Mouse (Mus musculus): ENCODE results near the gene Sec23a.

Sec23a gene

GRCm38 (mm10) chr12:59011844-59012709 lies at the start of gene Sec23a:
TSS of gene Sec23a (minus strand) at chr12:59012017.
- in situ Hi-C loops (cut with MboI, MseI), result loop anchor here in 1 of 2 experiments (5.0 to 10.0 kb wide), 2 partner anchors 53 to 205 kb away; partner anchors contain the start of genes Fbxo33, Pnn and Trappc6b

DNA sequence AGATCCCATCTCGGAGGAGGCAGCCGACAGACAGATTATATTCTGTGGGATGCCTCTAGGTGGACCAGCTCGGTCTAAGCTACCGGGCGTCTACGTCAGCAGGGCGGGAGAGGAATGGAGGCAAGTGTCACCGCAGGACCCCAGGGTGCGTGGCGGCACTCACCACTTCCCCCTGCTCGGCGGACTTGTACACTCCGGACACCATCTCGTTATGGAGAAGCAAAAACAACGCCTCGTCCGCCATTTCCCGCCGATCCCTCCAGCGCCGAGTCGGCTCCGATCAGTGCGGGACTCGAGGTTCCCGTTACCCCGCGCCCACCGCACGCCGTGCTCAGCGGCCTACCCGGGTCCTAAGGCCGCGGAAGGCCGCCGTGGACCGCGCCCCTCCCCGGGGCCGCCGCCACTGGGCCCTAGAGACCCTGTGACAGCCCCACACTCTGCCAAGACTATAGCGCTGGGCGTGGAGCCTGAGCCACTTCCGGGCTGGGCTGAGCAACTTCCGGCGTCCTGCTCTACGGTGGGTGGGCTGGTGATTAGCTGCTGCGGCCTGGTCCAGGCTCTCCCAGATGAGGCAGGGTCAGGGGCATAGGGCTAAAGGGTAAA lies 49.3 kb upstream of the Sec23a start, which contains the start of gene Trappc6b:
Gene Trappc6b, minus strand, starts transcription at position 480 of the 603 bp plus-strand sequence.
- in situ Hi-C loops (cut with MboI, MseI), result loop anchor here in 1 of 2 experiments (10.0 kb wide), 1 partner anchor 46 kb away; the partner anchor contains the start of genes Gemin2 and Sec23a

- in situ Hi-C loops (cut with MboI, MseI), result loop anchor here in 1 of 2 experiments (10.0 kb wide), 1 partner anchor 46 kb away; the partner anchor contains the start of genes Gemin2 and Sec23a
Observed at GRCm38 (mm10) chr12:59060322-59060721, 48.5 kb upstream of the Sec23a start.

- in situ Hi-C loops (cut with MboI, MseI), result loop anchor here in 1 of 2 experiments (10.0 kb wide), 1 partner anchor 147 kb away; no protein-coding TSS in a partner anchor
Observed at GRCm38 (mm10) chr12:59058242-59058641, 46.4 kb upstream of the Sec23a start.

DNA sequence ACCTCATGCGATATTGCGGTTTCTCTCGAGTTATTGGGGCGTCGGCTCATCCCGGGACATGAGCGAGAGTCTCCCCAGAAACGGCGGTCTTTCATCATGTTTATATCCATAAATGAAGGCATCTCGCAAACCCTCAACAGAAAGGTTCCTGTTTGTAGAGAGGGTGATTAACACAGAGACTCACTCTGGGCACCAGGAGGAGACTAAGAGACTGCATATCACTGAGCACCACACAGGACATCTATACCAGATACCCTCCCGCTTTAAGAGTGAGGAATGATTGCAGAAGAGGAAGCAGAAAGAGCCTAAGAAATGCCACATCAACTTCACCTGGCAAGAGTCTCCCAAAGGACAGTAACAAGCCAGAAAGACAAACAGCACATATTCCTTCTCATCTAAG lies 44.4 kb upstream of the Sec23a start:
- in situ Hi-C loops (cut with MboI, MseI), result loop anchor here in 1 of 2 experiments (10.0 kb wide), 1 partner anchor 149 kb away; no protein-coding TSS in a partner anchor

GRCm38 (mm10) chr12:59055196-59055850 lies 43.5 kb upstream of the Sec23a start:
- in situ Hi-C loops (cut with MboI, MseI), result loop anchor here in 1 of 2 experiments (10.0 kb wide), 1 partner anchor 149 kb away; no protein-coding TSS in a partner anchor

- in situ Hi-C loops (cut with MboI, MseI), result loop anchor here in 1 of 2 experiments (10.0 kb wide), 1 partner anchor 151 kb away; no protein-coding TSS in a partner anchor
Observed at GRCm38 (mm10) chr12:59053976-59054375, 42.2 kb upstream of the Sec23a start.

DNA sequence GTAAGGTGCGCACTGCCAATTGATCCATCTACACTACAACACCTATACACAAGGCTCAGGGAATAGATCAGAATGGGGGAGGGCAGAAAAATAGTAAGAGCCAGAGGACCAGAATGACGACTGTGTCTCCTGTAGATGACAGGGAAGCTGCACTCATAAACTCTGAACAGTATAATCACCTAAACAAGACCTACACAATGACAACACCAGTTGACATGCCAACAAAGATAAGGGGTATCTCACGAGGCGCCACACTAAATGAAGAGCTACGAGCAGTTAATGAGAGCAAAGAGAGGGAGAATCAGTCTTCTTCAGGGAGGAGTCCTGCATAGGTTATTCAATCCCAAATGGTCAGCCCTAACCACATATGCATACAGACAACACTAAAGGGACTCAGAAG lies 41.3 kb upstream of the Sec23a start:
- in situ Hi-C loops (cut with MboI, MseI), result loop anchor here in 1 of 2 experiments (10.0 kb wide), 1 partner anchor 152 kb away; no protein-coding TSS in a partner anchor

- in situ Hi-C loops (cut with MboI, MseI), result loop anchor here in 1 of 2 experiments (10.0 kb wide), 1 partner anchor 152 kb away; no protein-coding TSS in a partner anchor
Observed at GRCm38 (mm10) chr12:59052470-59052869, 40.7 kb upstream of the Sec23a start.

DNA sequence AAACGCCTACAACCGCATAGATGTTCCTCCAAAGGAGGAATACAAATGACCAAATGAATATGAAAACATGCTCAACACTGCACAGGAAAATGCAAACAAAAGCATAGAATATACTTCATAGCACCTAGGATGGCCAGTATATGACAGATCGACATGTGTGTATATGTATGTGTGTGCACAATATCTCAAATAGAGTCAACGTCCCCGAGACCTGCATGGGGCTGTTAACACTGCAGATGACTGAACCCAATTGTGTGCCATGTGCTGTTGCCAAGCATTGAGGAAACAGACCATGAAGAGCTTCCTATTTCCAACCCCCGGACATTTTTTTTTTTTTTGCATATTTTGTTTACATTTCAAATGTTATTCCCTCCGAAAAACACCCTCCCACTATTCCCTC lies 29.0 kb upstream of the Sec23a start:
- in situ Hi-C loops (cut with MboI, MseI), result no loop called here

GRCm38 (mm10) chr12:59039971-59040844 lies 28.4 kb upstream of the Sec23a start:
- in situ Hi-C loops (cut with MboI, MseI), result no loop called here

DNA sequence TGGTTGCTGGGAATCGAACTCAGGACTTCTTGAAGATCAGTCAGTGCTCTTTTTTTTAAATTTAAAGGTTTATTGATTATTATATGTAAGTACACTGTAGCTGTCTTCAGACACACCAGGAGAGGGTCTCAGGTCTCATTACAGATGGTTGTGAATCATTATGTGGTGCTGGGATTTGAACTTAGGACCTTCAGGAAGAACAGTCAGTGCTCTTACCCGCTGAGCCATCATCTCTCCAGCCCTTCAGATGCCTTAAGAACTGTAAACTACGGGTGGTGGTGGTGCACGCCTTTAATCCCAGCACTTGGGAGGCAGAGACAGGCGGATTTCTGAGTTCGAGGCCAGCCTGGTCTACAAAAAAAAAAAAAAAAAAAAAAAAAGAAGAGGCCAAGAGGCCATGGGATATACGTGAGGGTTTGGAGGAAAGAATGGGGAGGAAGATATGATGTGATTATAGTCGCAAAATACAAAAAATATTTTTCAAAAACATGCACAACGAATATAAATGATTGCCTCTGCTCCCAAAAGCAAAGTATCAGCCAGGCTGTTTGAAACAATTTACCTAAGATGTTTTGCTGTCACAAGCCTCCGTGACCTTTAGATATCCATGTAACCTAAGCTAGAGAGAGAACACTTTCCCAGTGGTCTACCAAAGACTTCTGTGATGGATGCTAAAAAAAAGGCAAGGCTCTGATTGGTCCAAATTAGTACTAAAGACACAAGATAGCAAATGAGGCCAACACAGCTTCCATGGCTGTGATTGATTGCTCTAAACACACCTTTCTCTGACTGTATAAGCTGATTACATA lies 27.5 kb upstream of the Sec23a start:
- in situ Hi-C loops (cut with MboI, MseI), result no loop called here

DNA sequence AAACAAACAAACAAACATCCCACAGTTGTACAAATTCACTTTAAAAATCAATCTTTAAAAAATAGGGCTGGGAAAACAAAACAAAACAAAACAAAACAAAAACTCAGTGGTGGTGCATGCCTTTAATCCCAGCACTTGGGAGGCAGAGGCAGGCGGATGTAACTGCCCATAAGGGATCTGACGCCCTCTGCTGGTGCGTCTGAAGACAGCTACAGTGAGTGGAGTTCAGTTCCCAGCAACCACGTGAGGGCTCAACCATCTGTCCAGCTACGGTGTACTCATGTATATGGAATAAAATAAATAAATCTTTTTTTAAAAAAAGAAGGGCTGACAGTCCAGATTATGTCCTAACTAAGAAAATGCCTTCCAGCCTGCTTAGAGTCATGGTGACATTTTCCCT lies 20.3 kb upstream of the Sec23a start:
- in situ Hi-C loops (cut with MboI, MseI), result no loop called here

GRCm38 (mm10) chr12:59021306-59021705 lies 9.5 kb upstream of the Sec23a start:
- in situ Hi-C loops (cut with MboI, MseI), result no loop called here

GRCm38 (mm10) chr12:59019891-59020290 lies 8.1 kb upstream of the Sec23a start:
- in situ Hi-C loops (cut with MboI, MseI), result loop anchor here in 1 of 2 experiments (10.0 kb wide), 1 partner anchor 45 kb away; the partner anchor contains the start of genes Pnn and Trappc6b

- in situ Hi-C loops (cut with MboI, MseI), result loop anchor here in 1 of 2 experiments (10.0 kb wide), 1 partner anchor 47 kb away; the partner anchor contains the start of genes Pnn and Trappc6b
Observed at GRCm38 (mm10) chr12:59017970-59018369, 6.2 kb upstream of the Sec23a start.

GRCm38 (mm10) chr12:59013234-59013633 lies 1.4 kb upstream of the Sec23a start, which contains the start of gene Gemin2:
TSS of gene Gemin2 (plus strand) at chr12:59013393.
- in situ Hi-C loops (cut with MboI, MseI), result loop anchor here in 1 of 2 experiments (5.0 to 10.0 kb wide), 2 partner anchors 52 to 204 kb away; partner anchors contain the start of genes Fbxo33, Pnn and Trappc6b

DNA sequence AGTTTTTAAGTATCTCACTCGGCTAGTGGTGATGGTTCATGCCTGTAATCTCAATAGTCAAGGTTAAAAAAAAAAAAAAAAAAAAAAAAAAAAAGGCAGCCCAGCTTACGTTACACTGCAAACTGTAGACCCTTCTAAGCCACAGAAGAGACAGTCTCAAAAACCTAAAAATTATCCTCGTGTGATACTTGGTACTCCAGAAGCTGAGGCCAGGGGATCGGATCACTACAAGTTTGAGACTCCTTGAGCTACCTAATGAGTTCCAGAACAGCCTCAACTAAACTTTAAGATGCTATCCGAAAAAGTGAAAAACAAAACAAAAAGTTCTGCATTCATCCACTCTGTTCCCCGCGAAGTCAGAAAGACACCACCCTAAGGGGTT lies 884 bp upstream of the Sec23a start:
- in situ Hi-C loops (cut with MboI, MseI), result loop anchor here in 1 of 2 experiments (5.0 to 10.0 kb wide), 2 partner anchors 52 to 205 kb away; partner anchors contain the start of genes Fbxo33, Pnn and Trappc6b

All from T-helper 17 cell (primary cell).